Mouse (Mus musculus) erythroid progenitor cell, adult 5-6 weeks (primary cell): ENCODE results near the gene Ank3. TPM values are rescaled to one million over a fixed set of nuclear protein-coding genes. Genes with fewer than 3 reads are reported as not detected.

Experiments
- ATAC-seq: replicated peaks from 2 replicates; pipeline ENCODE4 v1.8.0; 2016; ENCODE audit warnings: moderate number of reproducible peaks, mild to moderate bottlenecking, moderate TSS enrichment, inconsistent platforms; ENCODE audit not compliant: poor library complexity, low FRiP score, severe bottlenecking
- total RNA-seq, 2 experiments: library from RNA; stranded (forward) in 1 of 2; stranded (reverse) in 1 of 2; fragments of 150-400 nt in 1 of 2; fragments of 186-747, 209-891 nt in 1 of 2; gene quantifications; 2 replicates each; pipeline versions ENCODE4 v1.2.3 to v1.2.4; 2015 to 2017; ENCODE audit warnings: low replicate concordance in 2 of 2

The Ank3 gene
- total RNA-seq, 2 experiments from 2014 or later, result not detected

DNA sequence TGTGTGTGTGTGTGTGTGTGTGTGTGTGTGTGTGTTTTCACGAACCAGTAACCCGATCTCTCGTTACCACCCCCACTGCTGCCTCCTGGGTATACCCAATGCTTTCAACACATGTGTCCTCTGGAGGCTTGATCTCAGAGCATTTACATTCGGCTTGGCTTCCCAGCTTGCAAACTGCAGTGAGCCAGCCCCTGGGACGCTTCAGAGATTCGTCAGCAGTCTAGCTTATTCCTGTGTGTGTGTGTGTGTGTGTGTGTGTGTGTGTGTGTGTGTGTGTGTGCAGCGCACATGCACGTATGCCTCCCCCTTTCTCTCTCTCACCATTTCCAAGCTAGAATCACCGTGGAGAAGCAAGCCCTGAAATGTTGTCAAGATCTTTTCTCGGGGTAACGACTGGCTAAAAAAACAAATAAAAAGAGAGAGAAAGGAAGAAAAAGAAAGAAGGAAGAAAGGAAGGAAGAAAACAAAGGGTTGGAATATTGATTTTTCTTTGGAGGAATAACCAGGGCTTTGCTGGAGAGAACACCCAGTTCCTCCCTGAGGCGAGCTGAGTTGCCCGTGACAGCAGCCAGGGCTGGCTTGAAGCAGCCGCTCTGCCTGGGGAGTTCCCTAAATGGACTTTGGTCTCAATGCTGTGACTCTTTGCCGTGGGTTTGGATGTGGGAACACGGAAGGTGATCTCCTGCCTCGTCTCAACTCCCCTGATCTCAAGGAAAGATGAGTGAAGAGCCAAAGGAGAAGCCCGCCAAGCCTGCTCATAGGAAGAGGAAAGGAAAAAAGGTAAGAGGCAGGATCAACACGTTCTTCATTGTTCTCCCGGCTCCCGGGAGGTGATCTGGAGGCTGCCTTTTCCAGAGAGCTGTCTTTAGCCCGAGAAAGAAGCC, 135.2 kb downstream of the Ank3 start:
- no peak for ATAC-seq

DNA sequence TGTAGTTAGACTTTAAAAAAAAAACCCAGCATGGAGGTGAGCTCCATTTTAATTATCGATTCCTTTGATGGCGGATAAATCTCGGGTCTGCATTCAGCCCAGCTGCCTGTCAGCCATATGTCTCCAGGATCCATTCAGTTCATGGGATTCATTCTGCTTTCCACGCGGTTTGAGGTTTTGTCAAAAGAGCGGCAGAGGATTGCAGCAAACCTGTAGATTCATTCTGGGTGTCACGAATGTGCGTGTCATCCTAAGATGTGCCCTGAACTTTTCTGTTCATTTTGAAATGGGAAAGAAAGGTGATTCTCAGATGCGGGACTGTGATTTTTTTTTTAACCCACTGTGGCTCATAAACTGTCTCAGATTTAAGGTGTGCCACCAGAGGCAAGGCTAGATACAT, 136.1 kb downstream of the Ank3 start:
- no peak for ATAC-seq

DNA sequence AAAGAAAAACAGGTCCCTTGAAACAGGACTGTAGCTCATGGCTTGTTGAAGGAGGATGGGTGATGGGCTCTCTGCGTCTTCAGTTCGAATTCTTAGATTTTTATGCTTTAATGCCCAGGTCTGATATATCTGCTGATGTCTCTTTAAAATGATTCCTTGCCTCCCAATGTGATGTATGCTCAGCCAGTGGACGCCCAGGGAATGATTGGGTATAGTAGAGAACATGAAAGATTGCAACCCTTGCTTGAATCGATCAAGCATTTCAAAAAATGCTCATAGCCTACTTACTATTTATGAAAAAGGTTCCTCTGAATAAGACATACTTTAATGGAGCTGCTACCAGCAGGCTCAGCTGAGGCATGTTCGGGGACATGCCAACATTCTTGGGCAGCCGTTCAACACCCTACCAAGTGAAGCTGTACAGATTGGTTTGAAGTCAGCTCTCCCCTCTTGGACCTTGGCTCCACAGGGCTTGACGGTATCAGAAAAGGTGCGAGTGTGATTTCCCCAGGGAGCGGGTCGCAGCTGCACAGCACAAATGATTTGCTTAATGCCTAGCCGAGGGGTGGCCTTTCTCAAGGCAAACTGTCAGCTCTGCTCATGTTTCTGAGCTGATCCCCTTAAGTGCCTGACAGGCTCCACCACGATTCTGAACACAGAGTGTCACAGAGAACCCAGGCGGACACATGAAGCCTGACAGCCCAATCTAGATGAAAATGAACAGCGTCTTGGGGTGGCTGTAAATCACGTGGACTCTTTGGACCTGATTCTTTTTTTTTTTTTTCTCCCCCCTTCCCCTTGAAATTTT, 136.8 kb downstream of the Ank3 start:
- no peak for ATAC-seq

DNA sequence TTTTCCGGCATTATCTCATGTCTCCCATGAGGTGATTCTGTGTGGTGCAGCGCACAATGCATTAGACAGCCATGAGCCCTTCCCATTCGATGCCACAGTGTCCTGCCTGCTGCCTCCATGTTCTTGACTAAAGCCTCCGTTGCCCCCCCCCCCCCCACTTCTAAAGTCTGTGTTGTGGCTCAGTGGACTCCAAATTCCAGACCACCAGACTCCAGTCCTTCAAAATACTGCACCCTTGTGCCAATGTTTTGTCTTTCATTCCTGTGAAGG, 137.3 kb downstream of the Ank3 start:
- no peak for ATAC-seq

DNA sequence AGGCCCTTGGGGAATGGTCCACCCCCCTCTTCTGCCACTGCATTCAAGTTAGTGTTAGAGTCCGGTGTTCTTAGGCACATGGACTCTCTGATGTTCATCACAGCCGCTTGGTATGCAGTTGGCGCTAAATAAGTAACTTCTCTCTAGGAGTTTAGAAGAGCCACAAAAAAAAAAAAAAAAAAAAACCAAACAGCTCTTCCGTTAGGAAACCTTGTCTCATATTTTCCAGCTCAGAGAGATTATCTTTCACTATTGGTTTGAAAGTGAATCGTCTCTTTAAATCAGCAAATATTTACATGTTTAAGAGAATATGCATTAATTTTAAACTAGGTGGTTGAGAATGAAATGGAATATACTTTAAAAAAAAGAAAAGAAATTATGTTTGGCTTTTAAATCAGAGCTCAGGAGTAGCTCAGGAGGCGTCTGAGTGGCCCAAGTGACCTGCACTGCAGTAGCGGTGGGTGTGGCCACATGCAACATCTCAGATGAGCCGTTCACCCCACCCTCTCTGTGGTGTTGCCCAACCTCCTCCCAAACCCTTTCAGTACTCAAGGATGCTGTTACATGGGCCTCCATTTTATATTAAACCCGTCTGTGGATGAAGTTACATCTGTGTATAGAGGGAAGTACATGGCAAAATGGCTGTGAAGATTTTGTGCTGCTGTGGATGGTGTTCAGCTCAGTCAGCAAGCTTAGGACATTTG, 138.0 kb downstream of the Ank3 start:
- no peak for ATAC-seq

DNA sequence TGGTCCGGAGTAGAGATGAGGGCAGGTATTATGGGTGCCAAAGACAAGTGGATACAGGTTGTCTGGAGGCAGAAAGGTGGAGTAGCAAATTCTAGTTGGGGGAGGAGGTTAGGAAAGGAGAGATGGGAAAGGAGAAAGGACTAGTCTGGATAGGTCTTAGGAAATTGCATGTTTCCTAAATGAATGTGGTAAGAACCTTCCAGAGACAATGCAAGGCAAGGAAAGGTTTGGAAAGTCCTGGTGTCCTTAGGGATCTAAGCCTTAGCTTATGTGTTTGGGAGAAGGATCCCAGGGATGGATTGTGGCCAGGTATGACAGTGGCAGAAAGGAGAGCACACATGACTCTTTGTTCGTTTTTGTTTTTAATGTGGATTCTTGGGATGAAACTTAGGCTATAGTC, 139.7 kb downstream of the Ank3 start:
- ATAC-seq, result no peak

DNA sequence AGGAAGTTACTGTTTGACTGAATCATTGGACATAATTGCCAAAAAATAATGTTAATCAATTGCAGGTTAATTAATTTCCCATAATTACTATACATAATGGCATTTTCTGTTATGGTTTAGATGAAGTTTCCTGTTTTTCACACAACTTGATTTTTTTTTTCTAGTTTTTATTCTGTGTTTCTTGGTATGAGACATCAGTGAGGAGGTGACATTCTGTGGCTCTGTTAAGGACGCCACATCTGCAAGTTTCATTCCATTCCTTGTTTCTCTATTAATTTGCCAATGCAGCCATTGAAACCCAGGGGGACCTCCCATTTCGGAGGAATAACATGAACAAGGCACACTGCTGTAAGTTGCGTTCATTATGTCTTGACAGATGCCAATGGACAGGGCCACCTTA, 143.9 kb downstream of the Ank3 start:
- no peak for ATAC-seq

DNA sequence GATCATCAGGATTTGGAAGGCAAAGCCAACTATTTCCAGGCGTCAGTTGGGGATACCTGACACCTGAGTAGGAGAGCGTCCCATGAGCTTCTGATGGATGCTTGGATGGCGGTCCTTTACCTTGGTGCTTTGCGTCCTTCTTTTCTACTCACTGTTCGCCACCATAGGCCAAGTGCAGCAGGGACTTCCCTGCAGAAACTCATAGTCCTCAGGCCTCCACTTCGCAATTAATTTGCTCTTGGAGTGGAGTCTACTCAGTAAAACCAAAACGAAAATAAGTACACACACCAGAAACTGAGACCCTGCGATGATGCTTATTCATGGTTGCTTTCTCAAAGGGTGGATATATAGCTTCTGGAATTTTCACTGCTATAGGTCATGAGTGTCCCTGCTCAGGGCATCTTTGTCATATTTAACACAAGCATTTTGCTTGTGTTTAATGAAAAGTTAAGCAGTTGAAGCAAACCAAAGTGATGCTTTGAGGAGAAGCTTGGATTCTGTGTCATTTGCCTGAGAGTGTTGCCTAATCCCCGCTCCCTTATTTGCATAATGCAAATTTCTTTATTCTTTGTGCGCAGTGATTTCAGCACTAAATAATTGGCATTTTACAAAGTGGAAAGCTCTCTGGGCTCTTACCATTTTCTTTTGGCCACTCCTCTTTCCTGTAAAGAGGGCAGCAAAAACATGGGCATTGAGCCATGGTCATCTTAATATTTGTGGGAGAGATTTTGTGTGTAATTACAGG, 145.5 kb downstream of the Ank3 start:
- no peak for ATAC-seq

DNA sequence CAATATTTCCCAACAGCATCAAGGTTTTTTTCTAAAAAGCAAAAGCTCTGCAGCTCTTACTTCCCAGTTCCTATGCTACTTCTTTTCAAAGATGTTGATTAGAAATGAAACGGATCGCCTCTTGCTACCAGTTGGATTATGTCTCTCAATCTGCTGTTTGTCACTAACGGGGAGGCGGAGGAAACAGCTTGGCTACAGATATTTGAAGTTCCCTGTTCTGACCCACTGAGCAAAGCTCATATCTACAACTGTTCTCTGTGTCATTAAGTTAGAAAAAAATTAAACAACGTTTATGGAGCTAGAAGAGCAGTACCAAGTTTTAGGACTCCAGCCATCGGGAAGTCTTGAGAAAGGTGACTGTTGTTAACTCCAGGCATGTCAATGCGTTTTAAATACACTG, 146.1 kb downstream of the Ank3 start:
- no peak for ATAC-seq

DNA sequence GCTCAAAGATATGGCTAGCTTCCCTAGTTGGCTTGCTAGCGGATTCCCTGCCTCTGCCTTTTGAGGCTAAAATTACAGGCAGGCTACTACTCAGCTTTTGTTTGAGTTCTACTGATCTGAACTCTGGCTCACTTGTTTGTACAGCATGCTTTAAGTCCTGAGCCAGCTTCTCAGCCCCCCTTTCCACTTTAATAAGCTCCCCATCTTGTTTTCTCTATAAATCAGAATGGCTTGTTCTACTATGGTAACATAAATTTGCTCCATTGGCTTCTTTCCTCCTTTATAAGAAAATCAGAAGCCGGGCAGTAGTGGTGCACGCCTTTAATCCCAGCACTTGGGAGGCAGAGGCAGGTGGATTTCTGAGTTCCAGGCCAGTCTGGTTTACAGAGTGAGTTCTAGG, 147.4 kb downstream of the Ank3 start:
- ATAC-seq, result no peak

DNA sequence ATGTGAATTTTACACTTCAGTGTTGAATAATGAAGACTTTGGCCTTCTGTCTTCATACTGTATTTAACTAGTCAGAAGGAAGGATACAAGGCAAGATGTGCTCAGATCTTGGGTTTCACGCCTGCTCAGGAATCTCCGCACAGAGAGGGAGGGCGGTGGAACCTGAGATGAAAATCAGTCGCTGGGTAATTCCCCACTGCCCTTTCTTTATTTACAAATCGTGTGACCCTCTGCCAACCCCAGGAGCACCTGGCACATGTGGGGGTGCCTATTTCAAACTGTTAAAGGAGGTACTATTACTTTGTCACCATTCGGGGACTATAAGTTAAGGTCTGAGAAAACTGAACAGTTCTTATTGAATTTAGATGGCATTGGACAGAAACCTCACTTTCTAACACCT, 148.1 kb downstream of the Ank3 start:
- no peak for ATAC-seq

DNA sequence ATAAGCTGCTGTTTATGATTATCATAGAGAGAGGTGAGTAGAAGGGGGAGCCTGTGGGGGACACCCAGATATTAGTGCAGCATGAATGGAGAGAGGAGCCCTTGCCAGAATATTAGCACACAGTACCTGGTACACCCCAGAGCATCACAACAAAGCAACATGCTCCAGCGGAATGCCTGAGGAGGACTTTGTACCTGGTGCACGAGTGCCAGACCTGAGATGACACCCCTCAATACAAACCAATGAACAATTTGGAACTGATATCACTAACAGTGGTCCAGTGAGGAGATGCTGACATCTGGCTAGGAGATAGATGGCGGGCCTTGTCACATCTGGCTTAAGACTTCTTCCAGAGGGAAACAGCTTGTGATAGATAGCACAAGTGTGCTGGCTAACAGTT, 150.2 kb downstream of the Ank3 start:
- no peak for ATAC-seq

DNA sequence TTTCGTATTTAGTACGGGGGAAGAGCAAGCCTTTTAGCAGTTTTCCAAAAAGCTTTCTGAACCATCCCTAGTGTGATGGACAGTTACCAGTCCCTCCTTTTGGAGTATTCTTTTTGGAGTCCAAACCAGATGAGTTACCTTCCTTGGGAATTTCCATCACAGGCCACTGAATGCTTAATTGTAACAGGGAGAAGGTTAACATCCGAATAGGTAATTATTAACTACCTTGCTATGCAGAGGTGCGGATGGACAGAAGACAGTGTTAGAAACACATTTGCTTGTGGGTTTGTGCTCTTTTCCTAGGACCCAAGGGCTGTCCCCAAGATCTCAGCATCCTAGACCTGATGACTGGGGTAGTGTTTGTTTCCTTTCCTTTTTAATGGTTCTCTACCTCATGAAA, 150.6 kb downstream of the Ank3 start:
- ATAC-seq, result no peak

DNA sequence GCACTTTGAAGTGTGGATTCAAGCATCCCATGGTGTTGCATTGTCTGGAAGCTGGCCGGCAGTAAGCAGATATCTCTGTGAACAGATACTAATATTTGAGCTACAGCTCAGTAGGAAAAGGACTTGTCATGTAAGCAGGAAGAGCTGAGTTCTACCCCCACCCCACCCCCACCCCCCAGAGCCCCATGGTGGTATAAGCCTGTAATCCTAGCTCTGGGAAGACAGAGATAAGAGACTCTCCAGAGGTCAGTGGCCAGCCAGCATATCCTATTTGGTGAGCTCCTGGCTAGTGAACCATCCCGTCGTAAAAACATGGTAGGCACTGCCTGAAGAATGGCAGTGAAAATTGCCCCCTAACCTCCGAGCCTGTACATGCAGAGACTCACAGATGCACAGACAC, 152.3 kb downstream of the Ank3 start:
- ATAC-seq, result no peak

DNA sequence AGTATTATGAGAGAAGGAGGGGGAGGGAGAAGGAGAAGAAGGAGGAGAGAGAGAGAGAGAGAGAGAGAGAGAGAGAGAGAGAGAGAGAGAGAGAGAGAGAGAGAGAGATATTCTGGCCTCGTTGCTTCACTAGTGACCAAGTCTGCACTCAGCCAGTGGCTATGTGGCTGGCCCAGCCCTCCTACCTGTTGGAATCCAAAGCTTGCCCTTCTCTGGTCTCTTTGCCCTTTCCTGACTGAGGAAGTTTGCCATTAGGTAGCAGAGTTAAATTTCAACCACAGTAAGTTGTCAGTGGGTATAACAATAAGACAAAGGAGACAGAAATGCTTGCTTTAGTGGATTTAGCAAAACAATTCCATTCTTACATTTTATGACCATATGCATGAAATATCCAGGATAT, 154.5 kb downstream of the Ank3 start:
- no peak for ATAC-seq

DNA sequence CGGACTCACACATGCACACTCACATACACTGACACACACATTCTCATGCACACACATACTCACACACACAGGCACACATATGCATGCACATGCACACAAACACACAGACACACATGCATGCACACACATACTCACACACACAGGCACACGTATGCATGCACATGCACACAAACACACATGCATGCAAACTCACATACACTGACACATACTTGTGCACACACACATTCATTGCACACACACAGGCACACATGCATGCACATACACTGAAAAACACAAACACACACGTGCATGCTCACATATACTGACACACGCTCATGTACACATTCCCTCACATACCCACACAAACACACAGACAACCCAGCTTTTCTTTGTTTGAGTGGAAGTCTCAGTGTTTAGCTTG, 157.0 kb downstream of the Ank3 start:
- ATAC-seq, result no peak

DNA sequence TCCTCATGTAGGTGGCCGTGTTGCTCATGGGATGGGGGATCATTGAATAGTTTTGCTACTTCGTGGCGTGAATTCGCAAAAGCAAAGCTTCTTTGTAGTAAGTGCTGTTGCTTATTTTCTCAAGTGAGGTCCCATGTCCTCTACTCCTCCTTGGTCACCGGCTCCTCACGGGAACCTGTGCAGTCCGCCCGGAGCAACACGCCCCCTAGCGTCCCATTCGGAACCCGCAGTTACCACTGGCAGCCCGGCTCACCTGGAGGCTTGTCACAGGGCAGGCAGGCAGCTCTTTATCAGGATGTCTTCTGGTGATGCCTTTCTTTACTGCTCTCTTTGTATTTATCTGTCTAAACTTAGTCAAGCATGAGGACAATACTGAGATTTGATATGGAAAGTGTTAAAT, 157.7 kb downstream of the Ank3 start:
- no peak for ATAC-seq

DNA sequence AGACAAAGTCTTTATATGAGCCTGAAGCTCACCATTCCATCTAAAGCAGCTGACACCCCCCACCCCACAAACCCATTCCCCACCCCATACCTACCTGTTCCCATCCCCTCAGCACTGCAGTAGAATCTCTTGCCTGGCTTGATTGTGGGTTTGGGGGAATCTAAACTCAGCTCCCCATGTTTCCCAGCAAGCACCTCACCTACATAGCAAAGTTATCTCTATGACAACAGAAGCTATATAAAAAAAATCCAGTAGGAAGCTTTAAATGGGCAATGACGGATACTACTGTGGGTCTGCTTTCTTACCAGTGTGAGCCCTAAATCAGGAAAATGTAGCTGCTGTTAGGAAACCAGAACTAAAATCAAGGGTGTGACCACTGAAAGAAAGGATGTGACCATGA, 161.7 kb downstream of the Ank3 start:
- ATAC-seq, result no peak

DNA sequence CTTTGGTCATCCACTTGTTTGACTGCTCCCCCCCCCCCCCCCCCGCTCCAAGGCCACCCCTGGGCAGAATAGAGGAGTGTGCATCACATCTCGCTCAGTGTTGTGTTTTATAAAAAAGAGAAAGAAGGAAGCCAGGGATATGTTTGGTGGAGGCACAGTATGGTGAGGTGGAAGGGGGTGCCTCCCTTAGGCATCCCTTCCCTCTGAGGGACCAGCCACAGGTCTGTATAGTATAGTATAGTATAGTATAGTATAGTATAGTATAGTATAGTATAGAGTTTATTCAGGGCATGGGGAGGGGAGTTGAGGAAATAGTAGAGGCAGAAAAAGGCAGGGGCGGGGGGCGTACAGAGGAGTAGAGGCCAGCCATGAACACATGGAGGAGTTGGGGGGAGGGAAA, 164.4 kb downstream of the Ank3 start:
- ATAC-seq, result no peak

DNA sequence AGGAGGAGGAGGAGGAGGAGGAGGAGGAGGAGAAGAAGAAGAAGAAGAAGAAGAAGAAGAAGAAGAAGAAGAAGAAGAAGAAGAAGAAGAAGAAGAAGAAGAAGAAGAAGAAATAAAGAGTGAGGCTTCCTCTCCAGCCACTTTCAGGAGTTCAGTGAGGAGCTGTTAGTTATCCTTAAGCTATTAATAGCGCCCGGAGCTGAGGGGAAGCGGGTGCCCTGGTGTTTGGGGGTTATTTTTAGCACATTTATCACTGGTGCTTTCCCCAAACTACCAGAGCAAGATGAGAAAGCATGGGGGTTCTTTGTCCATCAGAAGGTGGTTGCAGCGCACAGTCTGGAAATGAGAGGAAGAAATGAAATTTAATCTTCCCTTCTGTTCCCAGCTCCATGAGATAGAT, 166.5 kb downstream of the Ank3 start:
- no peak for ATAC-seq
